Mouse (Mus musculus): ENCODE results near the gene Tmem127.
A peak's percentile ranks its signal among the peaks of the same experiment; 100 is the strongest.
"Not testable (repeated sequence)": the region's sequence is repeated elsewhere in the genome, so short reads cannot be mapped to it uniquely, and the experiment has no call there.

Tmem127 gene

GRCm38 (mm10) chr2:127247592-127248333 lies at the start of gene Tmem127, which contains the start of gene Ciao1:
TSS of gene Tmem127 (plus strand) at chr2:127247908.
TSS of gene Ciao1 (minus strand) at chr2:127247816.
- DNase-seq (ENCODE audit: low spot score): peak; percentile 90

- peak; percentile 51 for DNase-seq (ENCODE audit: low spot score)
Measured at GRCm38 (mm10) chr2:127204932-127205331, 42.8 kb upstream of the Tmem127 start.

GRCm38 (mm10) chr2:127205936-127206335 lies 41.8 kb upstream of the Tmem127 start:
- DNase-seq (ENCODE audit: low spot score): not testable (repeated sequence)

GRCm38 (mm10) chr2:127206916-127207315 lies 40.8 kb upstream of the Tmem127 start:
- no peak for DNase-seq (ENCODE audit: low spot score)

GRCm38 (mm10) chr2:127207547-127208451 lies 39.9 kb upstream of the Tmem127 start, which contains the start of the genes 1810024B03Rik and Snrnp200:
TSS of gene 1810024B03Rik (minus strand) at chr2:127208280.
TSS of gene Snrnp200 (plus strand) at chr2:127208386.
- peak; percentile 88 for DNase-seq (ENCODE audit: low spot score)

- no peak for DNase-seq (ENCODE audit: low spot score)
Measured at GRCm38 (mm10) chr2:127208452-127208769, 39.3 kb upstream of the Tmem127 start.

- no peak for DNase-seq (ENCODE audit: low spot score)
Measured at GRCm38 (mm10) chr2:127210701-127211100, 37.0 kb upstream of the Tmem127 start.

GRCm38 (mm10) chr2:127217746-127218145 lies 30.0 kb upstream of the Tmem127 start:
- DNase-seq (ENCODE audit: low spot score): no peak

- no peak for DNase-seq (ENCODE audit: low spot score)
Measured at GRCm38 (mm10) chr2:127225261-127225660, 22.4 kb upstream of the Tmem127 start.

- no peak for DNase-seq (ENCODE audit: low spot score)
Measured at GRCm38 (mm10) chr2:127237897-127238610, 9.7 kb upstream of the Tmem127 start.

- no peak for DNase-seq (ENCODE audit: low spot score)
Measured at GRCm38 (mm10) chr2:127240065-127240464, 7.6 kb upstream of the Tmem127 start.

GRCm38 (mm10) chr2:127248334-127249004 lies 761 bp downstream of the Tmem127 start:
- peak; percentile 23 for DNase-seq (ENCODE audit: low spot score)

GRCm38 (mm10) chr2:127250291-127251008 lies 2.7 kb downstream of the Tmem127 start:
- no peak for DNase-seq (ENCODE audit: low spot score)

GRCm38 (mm10) chr2:127251457-127251856 lies 3.7 kb downstream of the Tmem127 start:
- no peak for DNase-seq (ENCODE audit: low spot score)

- DNase-seq (ENCODE audit: low spot score): no peak
Measured at GRCm38 (mm10) chr2:127251880-127252527, 4.3 kb downstream of the Tmem127 start.

- DNase-seq (ENCODE audit: low spot score): no peak
Measured at GRCm38 (mm10) chr2:127252787-127253186, 5.1 kb downstream of the Tmem127 start.

- DNase-seq (ENCODE audit: low spot score): no peak
Measured at GRCm38 (mm10) chr2:127254604-127255134, 7.0 kb downstream of the Tmem127 start.

GRCm38 (mm10) chr2:127255294-127255693 lies 7.6 kb downstream of the Tmem127 start:
- no peak for DNase-seq (ENCODE audit: low spot score)

- no peak for DNase-seq (ENCODE audit: low spot score)
Measured at GRCm38 (mm10) chr2:127259340-127259739, 11.6 kb downstream of the Tmem127 start.

- no peak for DNase-seq (ENCODE audit: low spot score)
Measured at GRCm38 (mm10) chr2:127262480-127262879, 14.8 kb downstream of the Tmem127 start.

Data from urinary bladder, postnatal 25 days (tissue).